Mouse (Mus musculus): ENCODE results near the gene Dync1li1.

GRCm38 (mm10) chr9:114697072-114697471 is 8.5 kb downstream of the Dync1li1 start:
- TF ChIP-seq CTCF (IDR thresholded peaks at IDR 0.05; ENCODE audit: extremely low read depth, insufficient read length, insufficient replicate concordance, low read depth, low read length) (no peak), POLR2A (IDR thresholded peaks at IDR 0.05; ENCODE audit: low read depth, low read length) (no peak)
